Mouse (Mus musculus): Measurements from ENCODE around the gene Tshz3.

Gene Tshz3

DNA sequence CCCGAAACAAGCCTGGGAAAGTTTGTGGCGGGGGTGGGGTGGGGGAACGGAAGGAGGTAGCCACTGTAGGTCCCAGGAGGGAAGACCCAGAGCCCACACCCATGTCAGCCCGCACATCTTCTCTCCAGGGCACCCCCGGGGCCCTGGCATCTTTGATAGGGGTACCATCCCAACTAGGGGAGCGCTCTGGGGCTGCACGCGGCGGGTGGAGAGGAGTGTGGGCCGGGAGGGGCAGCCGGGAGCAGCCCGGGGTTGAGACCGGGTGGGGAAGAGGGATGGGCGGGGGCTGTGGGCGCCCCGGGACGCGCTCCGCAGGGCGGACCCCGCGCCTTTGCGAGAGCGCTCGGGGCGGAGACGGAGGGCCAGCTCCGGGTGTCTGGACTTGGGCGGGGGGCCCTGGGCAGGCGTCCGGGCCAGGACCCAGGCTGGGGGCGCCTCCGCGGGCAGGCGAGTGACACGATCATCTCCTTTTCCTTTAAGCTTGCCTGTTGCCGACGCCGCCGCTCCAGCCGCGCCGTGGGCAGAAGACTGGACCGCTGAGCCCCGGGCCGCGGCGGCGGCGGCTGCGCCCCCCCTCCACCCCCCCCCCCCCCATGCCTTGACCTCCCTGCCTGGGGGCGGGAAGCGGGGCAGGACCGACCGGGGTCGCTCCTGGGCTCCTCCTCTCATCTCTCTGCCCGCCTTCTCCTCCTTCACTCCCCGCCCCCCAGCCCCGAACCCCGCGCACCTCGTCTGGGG, 631 bp upstream of the Tshz3 start:
- peak; percentile 44 to 73 for DNase-seq

DNA sequence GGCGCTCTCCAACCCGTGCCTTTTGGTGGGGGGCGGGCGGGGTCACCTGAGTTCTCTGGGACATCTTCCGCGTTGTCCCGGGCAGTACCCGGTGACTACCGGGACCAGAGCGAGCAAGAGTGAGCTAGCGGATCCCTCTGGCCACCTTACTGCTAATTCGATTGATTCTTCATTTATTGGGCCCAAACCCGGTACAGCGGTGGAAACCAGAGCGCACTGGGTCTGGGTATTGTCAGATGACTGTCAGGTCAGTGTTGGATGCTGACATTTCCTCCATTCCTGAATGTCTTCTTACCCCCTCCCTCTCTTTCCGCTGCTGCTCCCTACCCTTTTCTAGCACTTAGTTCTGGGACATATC, 650 bp downstream of the Tshz3 start:
- DNase-seq: no peak

DNA sequence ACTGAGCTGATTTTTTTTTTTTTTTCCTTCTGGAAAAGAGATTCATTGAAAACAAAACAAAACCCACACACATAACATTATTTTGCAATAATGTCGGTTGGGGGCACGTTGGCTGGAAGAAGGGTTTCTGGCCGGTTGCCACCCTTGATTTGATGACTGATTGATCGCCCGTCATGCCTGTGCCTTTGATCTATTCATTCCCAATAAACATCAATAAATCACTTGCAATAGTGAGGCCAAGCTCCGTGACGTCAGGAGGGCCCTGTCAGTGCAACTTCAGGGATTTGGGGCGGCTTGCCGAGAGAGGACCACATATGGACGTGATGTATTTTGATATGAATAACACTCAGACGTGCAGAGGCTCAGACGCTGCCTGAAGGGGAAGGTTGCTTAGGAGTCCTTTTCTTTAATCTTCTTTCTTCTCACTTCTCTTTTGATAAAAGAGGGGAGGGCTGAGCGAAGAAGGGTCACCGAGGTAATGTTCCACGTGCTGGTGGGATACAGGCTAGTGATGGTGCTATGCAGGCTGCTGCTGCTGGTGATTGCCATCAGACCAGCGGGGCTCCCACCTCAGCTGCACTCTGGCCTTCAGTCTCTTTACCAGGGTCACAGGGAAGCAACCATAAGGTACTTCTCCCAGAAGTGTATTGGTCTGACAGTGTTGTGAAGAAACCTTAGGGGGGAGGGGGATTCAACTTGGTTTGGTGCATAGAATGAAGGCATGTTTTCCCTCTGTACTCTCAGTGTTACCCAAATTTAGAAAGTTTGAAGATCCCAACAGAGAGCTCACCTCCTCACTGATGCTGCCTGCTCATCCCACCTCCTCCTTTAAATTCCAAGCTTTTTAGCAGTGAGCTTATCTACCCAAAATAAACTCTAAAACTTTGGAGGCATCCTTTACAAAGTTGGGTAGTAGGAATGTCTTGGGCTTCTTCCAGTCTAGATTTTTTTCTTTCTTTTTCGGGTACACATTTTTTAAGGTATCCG, 1.4 kb downstream of the Tshz3 start:
- DNase-seq: no peak

DNA sequence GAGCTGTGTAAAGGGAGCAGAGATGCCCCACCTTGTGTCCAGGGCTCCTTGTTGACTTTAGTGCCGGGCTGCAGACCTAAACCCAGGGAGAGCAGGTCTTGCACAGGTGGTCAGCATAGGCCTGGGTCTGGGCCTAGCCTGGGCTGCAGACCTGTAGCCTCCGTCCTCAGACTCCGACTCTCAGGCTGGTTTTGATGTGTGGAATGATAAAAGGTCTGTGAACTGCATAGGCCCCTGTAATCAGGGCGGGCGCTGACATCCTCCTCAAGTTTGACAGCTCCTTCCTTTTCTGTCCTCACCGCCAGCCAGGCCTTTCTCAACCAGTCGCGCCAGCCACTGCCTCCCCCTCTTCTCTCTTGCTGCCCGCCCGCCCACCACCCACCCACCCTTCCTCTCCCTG, 8.7 kb downstream of the Tshz3 start:
- no peak for DNase-seq

DNA sequence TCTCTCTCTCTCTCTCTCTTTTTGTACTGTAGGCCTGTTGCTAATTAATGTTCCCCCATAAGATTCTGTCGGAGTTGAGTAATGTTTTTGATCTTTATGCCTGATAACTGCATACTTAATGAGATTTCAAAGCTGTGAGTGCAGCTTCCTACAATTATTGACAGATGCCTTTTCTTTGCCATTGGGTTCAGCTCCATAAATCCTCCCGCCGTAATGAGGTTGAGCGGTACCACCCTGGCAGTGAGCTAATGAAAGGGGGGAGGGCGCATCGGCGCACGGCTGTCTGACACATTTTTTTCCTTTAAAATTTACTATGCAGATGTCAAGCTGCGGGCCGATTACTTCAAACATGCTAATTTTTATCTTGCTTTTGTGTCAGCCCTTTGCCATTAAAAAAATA, 9.3 kb downstream of the Tshz3 start:
- no peak for DNase-seq

DNA sequence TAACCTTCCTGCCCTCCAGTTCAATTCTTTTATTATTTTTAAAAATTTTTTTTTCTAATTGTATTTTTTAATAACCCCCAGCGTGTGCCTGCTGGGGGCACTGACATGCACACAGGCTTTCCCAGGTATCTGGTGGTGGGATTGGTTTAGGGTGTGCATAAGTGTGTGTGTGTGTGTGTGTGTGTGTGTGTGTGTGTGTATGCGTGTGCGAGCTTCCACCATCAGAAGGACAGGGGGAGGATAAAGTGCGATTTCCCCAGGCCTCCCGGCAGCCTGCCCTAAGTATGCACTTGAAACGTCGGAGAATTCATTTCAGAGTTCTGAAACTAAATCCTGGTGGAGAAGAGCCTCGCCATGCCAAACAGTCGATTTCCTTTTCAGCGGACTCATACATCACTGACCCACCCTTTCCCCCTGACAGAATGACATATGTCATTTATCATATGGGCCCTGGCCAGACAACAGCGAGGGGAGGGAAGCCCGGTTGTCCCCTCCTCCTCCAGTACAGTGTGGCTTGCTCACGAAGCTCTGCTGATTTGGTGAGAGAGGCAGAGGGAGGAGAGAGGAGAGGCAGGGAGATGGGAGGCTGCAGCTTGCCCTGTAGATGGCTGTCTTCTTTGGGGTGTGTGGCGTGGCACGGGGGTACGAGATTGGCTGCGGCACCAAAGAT, 9.9 kb downstream of the Tshz3 start:
- DNase-seq: no peak

DNA sequence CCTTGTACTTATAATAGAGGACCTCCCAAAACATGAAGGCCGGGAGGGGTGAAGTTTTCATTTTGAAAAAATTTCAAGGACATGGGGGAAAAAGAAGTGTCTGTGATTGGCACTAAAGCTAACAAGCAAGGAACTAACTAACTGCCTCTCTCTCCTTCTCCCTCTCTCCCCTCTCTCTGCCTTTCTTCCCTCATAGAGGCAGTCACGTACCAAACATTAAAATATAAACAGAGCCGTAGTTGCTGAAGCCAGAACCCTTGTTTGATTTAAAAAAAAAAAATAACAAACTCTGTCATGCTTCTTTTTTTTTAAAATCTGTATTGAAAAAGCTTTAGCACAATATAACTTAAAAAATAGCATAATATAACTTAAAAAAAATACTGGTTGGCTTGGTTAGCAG, 10.9 kb downstream of the Tshz3 start:
- no peak for DNase-seq

DNA sequence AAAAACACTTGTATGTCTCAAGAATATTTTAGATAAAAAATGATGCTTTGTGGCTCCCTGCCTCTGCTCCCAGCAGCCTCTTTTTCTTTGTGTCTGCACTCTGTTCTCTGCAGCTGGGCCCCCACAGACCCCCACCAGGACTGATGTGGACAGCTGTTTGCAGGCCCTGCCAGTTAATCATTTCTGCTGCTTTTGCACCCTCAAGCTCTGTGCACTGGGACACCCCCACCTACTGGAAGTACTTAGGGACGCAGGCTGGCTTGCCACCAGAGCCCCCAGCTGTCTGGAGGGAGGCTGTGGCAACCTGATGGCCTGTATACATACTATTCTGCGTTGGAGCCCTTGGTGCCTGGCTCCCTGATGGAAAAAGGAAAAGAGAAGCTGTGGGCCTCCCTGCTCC, 11.3 kb downstream of the Tshz3 start:
- peak in 1 of 2 experiments; percentile 49 for DNase-seq

DNA sequence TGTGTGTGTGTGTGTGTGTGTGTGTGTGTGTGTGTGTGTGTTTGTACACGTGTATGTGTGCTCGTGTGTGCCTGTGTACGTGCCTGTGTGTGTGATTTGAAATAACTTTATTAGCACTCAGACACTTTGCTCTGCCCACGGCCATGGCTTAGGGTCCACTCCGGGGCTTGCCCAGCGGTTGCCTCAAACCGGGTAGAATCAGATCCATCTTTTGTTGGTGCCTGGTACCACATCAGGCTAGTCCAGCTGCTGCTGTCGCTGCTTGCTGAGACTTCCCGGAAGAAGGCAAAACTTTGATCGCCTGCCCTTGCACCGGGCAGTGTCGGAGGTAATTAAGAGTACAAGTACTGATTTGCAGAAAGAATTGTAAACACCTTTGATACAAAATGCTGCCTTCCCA, 12.1 kb downstream of the Tshz3 start:
- DNase-seq: peak in 1 of 2 experiments; percentile 35

DNA sequence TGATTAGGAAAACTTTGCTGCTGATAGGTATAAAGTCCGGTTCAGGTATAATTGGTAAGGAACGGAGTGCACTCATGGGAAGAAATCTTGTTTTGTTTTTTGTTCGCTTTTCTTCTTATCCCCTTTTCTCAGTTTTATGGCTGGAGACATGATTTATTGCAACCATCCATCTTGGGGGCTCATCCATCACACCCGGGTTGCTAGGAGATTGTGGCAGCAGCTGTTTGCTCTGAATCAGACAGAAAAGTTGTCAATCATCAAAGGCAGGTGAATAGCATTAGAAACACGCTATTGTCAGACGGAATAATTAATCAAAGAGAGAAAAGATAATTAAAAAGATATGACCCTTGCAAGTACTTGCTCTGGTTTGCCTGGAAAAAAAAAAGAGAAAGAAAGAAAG, 12.5 kb downstream of the Tshz3 start:
- no peak for DNase-seq

DNA sequence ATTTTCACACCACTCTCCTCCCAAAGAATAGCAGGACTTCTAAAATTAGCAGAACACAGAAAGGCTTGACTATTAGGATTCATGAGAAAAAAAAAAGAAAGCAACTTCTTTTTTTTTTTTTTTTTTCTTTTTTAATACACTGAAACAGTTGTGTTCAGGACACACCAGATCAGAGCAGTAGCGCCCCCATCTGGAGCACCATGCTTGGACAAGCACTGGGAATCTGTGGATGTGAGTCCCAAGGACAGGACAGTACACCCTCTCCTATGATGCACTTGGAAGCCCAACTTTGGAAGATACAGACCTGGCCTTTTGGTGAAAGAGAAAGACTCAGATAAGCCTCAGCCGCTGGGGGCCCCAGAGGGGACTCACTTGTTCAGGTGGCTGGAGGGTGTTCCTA, 13.8 kb downstream of the Tshz3 start:
- DNase-seq: peak; percentile 16 to 30

DNA sequence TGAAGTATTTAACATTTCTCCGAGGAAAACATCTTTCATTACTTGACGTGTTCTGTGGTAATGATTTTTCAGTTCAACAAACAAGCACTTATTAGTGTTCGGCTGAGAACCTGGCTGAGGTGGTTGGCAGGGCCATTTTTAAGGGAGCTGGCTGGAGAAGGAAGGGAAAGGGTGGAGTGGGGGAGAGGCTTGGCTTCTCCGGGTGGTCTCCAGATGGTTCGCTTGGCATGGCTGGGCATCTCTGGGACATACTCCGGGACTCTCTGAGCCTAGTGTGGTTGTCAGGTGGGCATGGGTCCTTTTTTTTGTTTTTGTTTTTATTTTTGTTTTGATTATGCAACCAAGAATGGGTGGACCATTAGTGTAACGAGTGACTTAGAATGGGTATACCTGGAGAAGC, 16.4 kb downstream of the Tshz3 start:
- DNase-seq: no peak

DNA sequence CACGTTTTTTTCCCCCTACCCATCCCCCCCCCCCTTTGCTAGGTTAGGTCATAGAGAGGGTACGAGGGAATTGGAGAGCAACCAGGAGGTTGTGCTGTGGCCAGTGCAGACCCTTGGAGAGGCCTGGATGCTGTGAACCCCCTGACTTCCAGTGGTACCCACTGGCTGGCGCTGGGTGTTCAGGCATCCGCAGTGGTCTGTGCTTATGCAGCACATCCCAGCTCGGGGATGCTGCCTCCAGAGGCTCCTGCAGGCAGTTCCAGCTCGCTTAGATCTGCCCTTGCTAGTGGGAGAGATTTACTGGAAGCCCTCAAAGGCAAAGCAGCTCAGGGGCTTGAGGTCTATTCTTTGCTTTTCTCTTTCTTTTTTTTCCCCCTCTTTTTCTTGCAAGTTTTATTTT, 19.3 kb downstream of the Tshz3 start:
- no peak for DNase-seq

DNA sequence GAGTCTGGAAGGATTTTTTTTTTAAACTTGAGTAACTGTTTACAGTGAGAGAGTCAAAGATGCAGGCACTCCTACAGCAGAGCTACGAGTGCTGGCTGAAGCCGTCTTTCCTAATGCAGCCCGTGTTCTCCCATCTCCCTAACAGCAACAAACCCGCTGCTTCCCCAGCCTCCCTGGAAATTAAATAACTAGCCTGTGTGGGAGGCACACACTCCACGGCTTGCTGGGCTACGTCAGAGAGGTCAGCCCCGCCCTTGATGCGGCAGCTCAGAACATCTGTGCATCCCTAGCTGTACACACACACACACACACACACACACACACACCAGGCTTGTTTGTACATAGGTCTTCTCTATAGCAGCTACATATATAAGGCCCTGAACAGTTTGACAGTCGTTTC, 22.9 kb downstream of the Tshz3 start:
- DNase-seq: peak in 1 of 2 experiments; percentile 43

DNA sequence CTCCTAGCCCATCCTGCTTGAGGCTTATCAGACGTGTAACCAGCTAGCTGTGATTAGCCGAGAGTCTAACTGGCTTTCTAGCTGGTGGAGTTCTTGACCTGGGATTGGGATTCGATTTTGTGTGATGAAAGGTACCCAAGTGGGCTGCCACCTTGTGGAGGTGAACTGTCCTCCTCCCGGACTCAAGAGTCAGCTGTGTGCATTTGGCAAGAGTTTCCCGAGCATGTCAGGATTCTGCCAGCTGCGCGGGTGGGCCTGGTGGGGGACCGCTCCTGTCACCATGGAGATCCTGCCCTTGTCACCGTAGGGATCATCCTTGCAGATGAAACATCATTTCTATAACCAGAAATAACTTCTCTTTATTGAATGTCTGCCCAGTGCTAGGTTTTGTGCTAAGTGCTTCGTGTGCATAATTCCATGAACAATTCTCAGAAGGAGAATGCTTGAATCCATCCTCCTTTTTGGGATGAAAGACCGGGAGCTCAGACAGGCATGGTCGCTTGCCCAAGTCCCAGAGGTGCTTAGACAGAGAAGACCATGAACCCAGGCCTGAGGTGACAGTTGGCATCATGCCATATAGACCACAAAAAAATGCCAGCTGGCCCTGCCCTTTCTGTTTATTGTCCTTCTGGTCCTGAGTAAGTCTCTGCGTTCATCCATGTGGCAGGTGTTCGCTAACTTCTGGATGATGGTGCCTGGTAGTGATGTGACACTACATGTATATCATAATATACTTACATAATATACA, 38.6 kb downstream of the Tshz3 start:
- no peak for DNase-seq

DNA sequence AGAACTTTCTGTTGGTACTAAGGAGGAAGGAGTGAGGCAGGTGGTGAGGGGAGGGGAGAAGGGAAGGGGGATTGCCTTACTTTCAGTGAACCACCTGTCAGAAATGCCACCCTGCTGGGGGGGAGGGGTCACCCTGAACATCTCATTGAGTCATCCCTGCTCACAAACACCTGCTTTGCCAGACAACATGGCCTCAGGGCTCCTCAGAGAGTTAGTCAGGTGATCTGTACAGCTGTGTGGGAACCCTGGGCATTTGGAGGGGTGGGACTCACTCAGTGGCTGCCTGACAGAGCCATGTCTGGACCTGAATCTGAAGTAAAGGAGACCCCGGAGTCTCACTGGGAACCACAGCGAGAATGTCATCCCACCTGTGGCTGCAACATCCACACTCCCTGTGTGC, 53.6 kb downstream of the Tshz3 start:
- DNase-seq: no peak

DNA sequence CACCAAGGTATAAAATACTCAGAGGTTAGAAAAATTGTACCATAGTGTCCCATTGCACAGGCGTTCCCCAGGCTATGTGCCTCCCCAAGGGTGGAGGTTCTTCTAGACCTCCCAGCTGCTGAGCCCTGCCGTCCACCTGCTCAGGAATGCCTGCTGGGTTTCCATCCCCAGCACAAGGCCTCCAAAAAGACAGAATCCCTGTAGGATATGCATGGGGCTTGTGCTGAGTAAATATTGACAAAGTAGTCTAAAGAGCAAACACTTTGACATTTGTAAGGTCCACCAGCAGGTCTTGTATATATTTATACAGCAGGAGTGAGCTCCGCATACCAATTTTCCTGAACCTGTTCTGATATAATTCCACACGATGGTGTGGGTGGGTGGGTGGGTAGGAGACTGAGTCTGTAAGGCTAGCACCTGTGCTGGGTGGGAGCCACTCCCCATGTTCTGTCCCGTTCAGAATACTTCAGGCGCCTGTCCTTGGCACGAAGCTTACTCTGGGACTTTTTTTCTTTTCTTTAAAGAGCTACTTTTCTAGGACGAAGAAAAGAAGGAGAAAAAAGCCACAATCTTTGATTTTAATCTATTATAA, 69.7 kb downstream of the Tshz3 start:
- DNase-seq: no peak

DNA sequence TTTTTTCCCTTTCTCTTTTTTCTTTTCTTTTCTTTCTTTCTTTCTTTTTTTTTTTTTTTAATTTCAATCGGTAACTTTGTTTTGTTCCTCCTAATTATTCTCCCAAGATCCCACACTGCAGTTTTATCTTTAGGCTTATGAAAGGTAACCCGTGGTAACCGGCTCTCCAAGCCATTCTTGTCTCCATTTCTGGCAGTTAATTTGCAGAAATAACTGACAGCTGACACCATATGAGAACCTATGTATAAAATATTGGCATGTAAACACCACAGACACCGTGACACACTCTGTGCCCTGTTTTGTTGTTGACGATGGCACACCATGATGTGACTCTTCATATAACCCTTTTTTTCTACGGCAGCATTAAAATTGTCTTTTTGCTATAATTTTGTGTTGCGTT, 75.2 kb downstream of the Tshz3 start:
- no peak for DNase-seq

DNA sequence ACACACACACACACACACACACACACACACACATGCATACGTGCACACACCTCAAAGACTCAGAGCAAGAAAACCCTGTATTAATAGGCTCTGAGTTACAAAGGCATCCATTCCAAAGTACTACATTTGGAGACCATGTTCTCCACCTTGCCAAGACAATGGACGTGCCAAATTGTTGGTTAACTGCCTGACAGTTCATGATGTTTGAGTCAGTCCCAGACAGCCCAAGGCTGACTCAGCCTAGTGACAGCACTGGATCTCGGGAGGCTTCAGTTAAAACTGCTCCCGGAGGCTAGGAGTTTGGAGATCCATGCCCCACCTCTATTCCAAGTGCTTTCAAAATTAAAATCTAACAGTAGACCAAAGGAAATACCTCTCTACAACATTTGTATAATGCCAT, 79.0 kb downstream of the Tshz3 start:
- DNase-seq: no peak

DNA sequence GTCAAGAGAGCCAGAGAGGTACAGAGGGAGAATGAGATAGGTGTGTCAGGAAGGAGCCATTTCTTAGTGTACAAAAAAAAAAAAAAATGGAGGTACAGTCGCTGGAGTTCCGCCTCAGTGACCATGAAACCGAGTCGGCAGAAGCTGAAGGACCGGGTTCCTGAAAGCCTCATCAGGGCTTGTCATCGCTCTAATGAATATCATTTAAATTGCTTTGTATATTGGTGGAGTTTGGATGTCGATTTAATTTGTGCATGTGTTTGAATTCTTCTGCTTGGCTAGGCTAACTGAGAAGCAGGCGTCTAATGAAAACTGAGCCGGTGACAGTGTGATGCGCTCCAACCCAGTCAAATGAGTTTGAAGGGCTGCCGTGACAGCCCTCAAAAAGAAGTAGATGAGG, 80.5 kb downstream of the Tshz3 start:
- DNase-seq: no peak

DNA sequence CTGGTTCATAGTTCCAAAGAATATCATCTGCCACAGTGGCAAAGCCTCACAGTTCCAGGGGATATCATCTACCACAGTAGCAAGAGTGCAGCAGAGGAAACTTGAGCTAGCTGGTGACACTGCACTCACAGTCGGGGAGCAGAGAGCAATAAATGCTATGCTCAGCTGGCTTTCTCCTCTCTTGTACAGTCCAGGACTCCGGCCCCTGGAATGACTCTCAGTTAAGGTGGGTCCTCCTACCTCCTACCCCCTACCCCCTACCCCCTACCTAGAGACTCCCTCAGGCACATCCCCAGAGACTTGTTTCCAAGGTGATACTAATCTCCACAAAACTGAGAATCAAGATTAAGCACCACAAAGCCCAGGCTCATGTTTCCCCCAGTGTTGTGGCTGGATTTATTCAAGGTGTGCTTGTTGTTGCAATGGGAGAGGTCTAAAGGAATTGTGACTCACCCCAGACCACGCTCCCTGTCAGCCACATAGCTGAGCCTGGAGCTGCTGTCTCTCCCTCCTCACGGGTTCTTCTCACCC, 86.4 kb downstream of the Tshz3 start:
- DNase-seq: no peak

Data from kidney, postnatal 25 days (tissue).